Mouse (Mus musculus) myocyte (in vitro differentiated cells): ENCODE results near the gene Dnaaf1. TPM values are rescaled to one million over a fixed set of nuclear protein-coding genes. Genes with fewer than 3 reads are reported as not detected.

Experiments
- H3K27me3 ChIP-seq: one replicate; pipeline ENCODE4 v1.6.1; 2011; ENCODE audit not compliant: control insufficient read depth, insufficient read depth, insufficient read length
- H3K36me3 ChIP-seq: one replicate; pipeline ENCODE4 v1.6.1; 2011; ENCODE audit not compliant: control insufficient read depth, insufficient read depth
- H3K4me2 ChIP-seq: one replicate; pipeline ENCODE4 v1.6.1; 2011; ENCODE audit warnings: low read depth, control low read depth
- H3K4me3 ChIP-seq: one replicate; pipeline ENCODE4 v1.5.1; 2011; ENCODE audit warnings: mild to moderate bottlenecking, control low read depth, moderate library complexity
- H3K79me2 ChIP-seq: one replicate; pipeline ENCODE4 v1.6.1; 2011; ENCODE audit not compliant: control insufficient read depth, insufficient read depth
- H3ac ChIP-seq: one replicate; pipeline ENCODE4 v1.6.1; 2011; ENCODE audit not compliant: control insufficient read depth, insufficient read length
- CEBPB ChIP-seq: IDR thresholded peaks from 2 replicates; pipeline ENCODE4 v1.6.1; 2011; ENCODE audit warnings: mild to moderate bottlenecking, moderate library complexity; ENCODE audit not compliant: poor library complexity, insufficient read depth, severe bottlenecking
- E2F4 ChIP-seq: IDR thresholded peaks from one replicate; pipeline ENCODE4 v1.6.1; 2011; ENCODE audit warnings: mild to moderate bottlenecking, control low read depth, moderate library complexity; ENCODE audit not compliant: insufficient read depth
- MAX ChIP-seq: IDR thresholded peaks from one replicate; pipeline ENCODE4 v1.6.1; 2011; ENCODE audit warnings: low read depth, mild to moderate bottlenecking, control low read depth
- MYOD1 ChIP-seq, 3 experiments: IDR thresholded peaks; one replicate each; pipeline ENCODE4 v1.6.1; 2011; ENCODE audit warnings: control low read depth in 2 of 3, low read depth in 2 of 3, mild to moderate bottlenecking in 2 of 3, moderate library complexity in 1 of 3; ENCODE audit not compliant: insufficient read length in 2 of 3, control insufficient read depth in 1 of 3
- MYOG ChIP-seq, 3 experiments: IDR thresholded peaks; one replicate each; pipeline ENCODE4 v1.6.1; 2011; ENCODE audit warnings: control low read depth in 2 of 3, low read depth in 2 of 3, mild to moderate bottlenecking in 2 of 3; ENCODE audit not compliant: insufficient read length in 2 of 3, control insufficient read depth in 1 of 3, insufficient read depth in 1 of 3
- POLR2A ChIP-seq: IDR thresholded peaks from one replicate; pipeline ENCODE4 v1.6.1; 2011; ENCODE audit warnings: low read depth, mild to moderate bottlenecking, control low read depth, moderate library complexity; ENCODE audit not compliant: insufficient read length
- POLR2AphosphoS2 ChIP-seq: IDR thresholded peaks from one replicate; pipeline ENCODE4 v1.6.1; 2011; ENCODE audit warnings: low read depth, control low read depth; ENCODE audit not compliant: insufficient read length
- REST ChIP-seq: IDR thresholded peaks from one replicate; pipeline ENCODE4 v1.6.1; 2011; ENCODE audit warnings: mild to moderate bottlenecking, control low read depth, moderate library complexity; ENCODE audit not compliant: insufficient read depth, insufficient read length
- SRF ChIP-seq: IDR thresholded peaks from one replicate; pipeline ENCODE4 v1.6.1; 2011; ENCODE audit warnings: low read depth; ENCODE audit not compliant: control insufficient read depth, insufficient read length
- TCF12 ChIP-seq: IDR thresholded peaks from one replicate; pipeline ENCODE4 v1.6.1; 2011; ENCODE audit warnings: mild to moderate bottlenecking, control low read depth; ENCODE audit not compliant: poor library complexity, insufficient read depth, severe bottlenecking
- TCF3 ChIP-seq: IDR thresholded peaks from one replicate; pipeline ENCODE4 v1.6.1; 2011; ENCODE audit warnings: low read depth, control low read depth; ENCODE audit not compliant: insufficient read length
- USF1 ChIP-seq: IDR thresholded peaks from one replicate; pipeline ENCODE4 v1.6.1; 2011; ENCODE audit warnings: low read depth, mild to moderate bottlenecking, control low read depth, moderate library complexity
- polyA plus RNA-seq: library from polyadenylated mRNA; unstranded; fragments of >200 nt; fragmentation: generic; extraction: Trizol; gene quantifications from one replicate; pipeline ENCODE4 v1.2.1, GENCODE M21; 2012; ENCODE audit warnings: missing spikeins

Dnaaf1 gene
- polyA plus RNA-seq, result 0.01 TPM

DNA sequence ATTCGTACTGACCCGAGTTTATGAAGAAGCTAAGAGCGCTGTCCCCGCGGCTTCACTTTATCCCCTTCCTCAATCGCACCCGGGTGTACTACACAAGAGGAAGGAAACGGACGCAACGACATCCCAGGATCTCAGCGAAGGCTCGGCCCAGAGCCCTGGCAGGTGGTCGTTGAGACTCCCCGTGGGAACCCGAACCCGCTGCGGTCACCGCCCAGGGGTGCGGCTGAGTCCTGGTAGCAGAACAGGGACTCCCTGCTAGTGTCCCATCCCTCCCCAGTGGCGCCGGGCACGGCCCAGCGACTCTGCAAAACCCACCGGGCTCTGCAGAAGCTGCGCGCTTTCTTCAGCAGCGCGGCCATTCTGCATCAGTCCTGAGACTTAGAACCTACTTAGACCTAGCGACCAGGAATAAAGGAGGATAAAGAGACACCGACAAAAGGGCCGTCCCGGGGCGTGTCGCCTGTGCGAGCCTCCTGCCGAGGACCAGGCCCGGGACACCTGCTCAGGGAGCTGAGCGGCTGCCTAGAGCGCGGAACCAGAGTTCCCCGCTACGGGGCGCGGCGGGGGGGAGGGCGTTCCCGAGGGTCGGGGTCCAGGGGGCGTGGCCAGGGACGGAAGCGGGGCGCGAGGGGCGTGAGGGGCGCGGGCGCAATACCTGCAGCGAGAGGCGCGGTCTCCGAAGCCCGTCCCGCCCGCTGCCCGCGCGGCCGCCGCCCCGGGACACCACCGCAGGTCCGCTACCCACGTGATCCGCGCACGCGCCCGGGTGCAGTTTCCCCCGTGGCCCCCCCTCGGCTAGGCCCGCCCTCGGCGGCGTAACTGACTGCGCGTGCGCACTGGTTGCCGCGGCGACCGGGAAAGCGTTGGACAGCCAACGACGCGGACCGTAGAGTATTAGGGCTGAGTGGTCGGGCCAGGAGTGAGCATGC lies at the start of gene Dnaaf1, which contains the start of gene Hsdl1:
Dnaaf1 (plus strand) TSS at position 799 of the 929 bp plus-strand sequence.
Hsdl1 (minus strand) TSS at position 747 of the 929 bp plus-strand sequence.
- peak within 1 kb of the TSS; percentile 76 for H3ac ChIP-seq
- no peaks in the 10 kb centered on the region for H3K79me2 ChIP-seq
- peak within 1 kb of the TSS; percentile 30 for H3K4me3 ChIP-seq
- H3K27me3 ChIP-seq, result peaks cover 35% of the 10 kb centered on the region
- H3K4me2 ChIP-seq, result peak within 1 kb of the TSS; percentile 96
- H3K36me3 ChIP-seq, result no peaks in the 10 kb centered on the region
- TF ChIP-seq POLR2A (peak; percentile 93), POLR2AphosphoS2 (peak; percentile 85), MAX (no peak), MYOD1 (IDR thresholded peaks at IDR 0.05; ENCODE audit: control insufficient read depth in 1 of 3, insufficient read length in 2 of 3, low read depth in 2 of 3) (peak in 1 of 3 experiments; percentile 27), E2F4 (no peak), MYOG (IDR thresholded peaks at IDR 0.05; ENCODE audit: control insufficient read depth in 1 of 3, insufficient read depth in 1 of 3, insufficient read length in 2 of 3, low read depth in 2 of 3) (peak in 1 of 3 experiments; percentile 4), USF1 (peak; percentile 72)

DNA sequence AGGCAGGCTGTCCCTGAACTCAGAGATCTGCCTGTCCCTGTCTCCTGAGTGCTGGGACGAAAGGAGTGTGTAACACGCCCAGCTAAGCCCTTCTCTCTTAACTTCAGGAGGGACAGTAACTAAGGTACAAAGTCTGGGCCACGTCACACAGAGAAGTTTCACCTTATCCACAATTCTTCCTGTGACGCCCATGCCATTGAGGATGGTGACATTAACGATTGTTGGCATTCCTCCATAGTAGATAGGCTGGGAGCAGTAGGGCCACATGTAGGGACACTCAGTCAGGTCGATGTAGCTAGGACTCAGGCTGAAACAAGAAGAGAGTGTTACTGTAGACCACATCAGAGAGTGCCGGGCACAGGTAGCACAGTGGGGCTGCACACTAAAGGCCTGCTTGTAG lies 46.3 kb upstream of the Dnaaf1 start:
- no peak overlapping the region for H3K4me2 ChIP-seq
- no peaks in the 10 kb centered on the region for H3K79me2 ChIP-seq
- H3K36me3 ChIP-seq, result peaks cover 27% of the 10 kb centered on the region

DNA sequence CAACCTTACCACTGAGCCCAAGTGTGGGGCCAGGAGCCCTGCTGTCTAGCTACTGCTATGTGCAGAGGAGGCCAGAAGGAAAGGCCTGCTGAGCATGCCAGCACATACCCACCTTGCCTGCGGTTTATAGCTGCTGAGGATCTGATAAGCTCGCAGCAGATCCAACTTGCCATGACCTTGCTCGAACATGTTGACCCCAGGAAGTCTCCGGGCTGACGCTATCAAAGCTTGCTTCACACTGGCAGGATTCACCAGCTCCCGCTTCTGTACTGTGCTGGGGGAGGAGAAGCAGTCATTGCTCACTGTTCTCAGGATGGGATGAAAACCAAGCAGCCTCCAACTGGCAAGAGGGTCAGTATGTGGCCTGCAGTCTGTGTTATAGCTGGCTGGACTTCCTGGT lies 44.1 kb upstream of the Dnaaf1 start:
- H3K79me2 ChIP-seq, result no peaks in the 10 kb centered on the region
- H3ac ChIP-seq, result no peak overlapping the region
- H3K4me3 ChIP-seq, result no peak overlapping the region
- H3K4me2 ChIP-seq, result no peak overlapping the region
- no peaks in the 10 kb centered on the region for H3K27me3 ChIP-seq
- TF ChIP-seq SRF, result no peak
- TF ChIP-seq POLR2AphosphoS2, result no peak
- TF ChIP-seq REST, result no peak
- TF ChIP-seq CEBPB, result no peak
- no peak for TF ChIP-seq POLR2A
- peaks cover 13% of the 10 kb centered on the region for H3K36me3 ChIP-seq

More for the DNA sequence above, 46.3 kb upstream of the Dnaaf1 start:
- TF ChIP-seq MYOG (IDR thresholded peaks at IDR 0.05; ENCODE audit: control insufficient read depth in 1 of 3, insufficient read depth in 1 of 3, insufficient read length in 2 of 3, low read depth in 2 of 3) (no peak), REST (no peak), TCF12 (no peak), SRF (no peak), POLR2A (no peak), MYOD1 (IDR thresholded peaks at IDR 0.05; ENCODE audit: control insufficient read depth in 1 of 3, insufficient read length in 2 of 3, low read depth in 2 of 3) (no peak), USF1 (no peak), TCF3 (no peak)
- Histone ChIP-seq H3K4me3 (no peak overlapping the region), H3K27me3 (no peaks in the 10 kb centered on the region), H3ac (no peak overlapping the region)

- Histone ChIP-seq H3K79me2 (no peaks in the 10 kb centered on the region), H3K4me2 (no peak overlapping the region), H3K4me3 (no peak overlapping the region), H3K36me3 (peaks cover 13% of the 10 kb centered on the region), H3K27me3 (no peaks in the 10 kb centered on the region), H3ac (no peak overlapping the region)
- TF ChIP-seq MYOG (IDR thresholded peaks at IDR 0.05; ENCODE audit: control insufficient read depth in 1 of 3, insufficient read depth in 1 of 3, insufficient read length in 2 of 3, low read depth in 2 of 3) (no peak), POLR2AphosphoS2 (no peak), E2F4 (no peak), TCF12 (no peak), REST (no peak), MYOD1 (IDR thresholded peaks at IDR 0.05; ENCODE audit: control insufficient read depth in 1 of 3, insufficient read length in 2 of 3, low read depth in 2 of 3) (no peak)
Observed at GRCm38 (mm10) chr8:119531397-119531796, 43.6 kb upstream of the Dnaaf1 start.

DNA sequence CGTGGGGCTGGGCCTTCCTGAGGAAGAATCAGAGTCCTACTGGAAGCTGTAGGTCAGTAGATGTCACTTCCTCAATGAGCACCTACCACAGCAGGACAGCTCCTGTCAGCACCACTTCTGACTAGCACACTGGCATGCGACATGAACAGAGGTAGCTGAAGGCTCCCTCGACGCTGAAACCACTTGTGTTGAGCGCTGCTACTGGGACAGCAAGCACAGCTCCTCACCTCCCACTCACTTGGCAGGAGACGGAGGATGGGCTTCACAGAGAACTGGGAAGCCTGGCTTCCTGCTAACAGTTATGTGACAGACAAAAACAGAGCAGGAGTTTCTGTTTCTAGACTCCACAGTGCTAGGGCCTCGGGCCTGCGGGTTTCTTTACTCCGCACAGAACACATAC lies 43.1 kb upstream of the Dnaaf1 start:
- no peak overlapping the region for H3K4me3 ChIP-seq
- H3K27me3 ChIP-seq, result no peaks in the 10 kb centered on the region
- H3K36me3 ChIP-seq, result peaks cover 13% of the 10 kb centered on the region
- TF ChIP-seq USF1 (no peak), E2F4 (no peak), SRF (no peak), MYOG (IDR thresholded peaks at IDR 0.05; ENCODE audit: control insufficient read depth in 1 of 3, insufficient read depth in 1 of 3, insufficient read length in 2 of 3, low read depth in 2 of 3) (no peak), CEBPB (no peak), POLR2AphosphoS2 (no peak), MAX (no peak), REST (no peak)
- H3K79me2 ChIP-seq, result no peaks in the 10 kb centered on the region
- H3ac ChIP-seq, result no peak overlapping the region
- H3K4me2 ChIP-seq, result no peak overlapping the region
